Mouse (Mus musculus) embryonic facial prominence, embryonic 11.5 days (tissue): ENCODE results near the gene Pde11a. TPM values are rescaled to one million over a fixed set of nuclear protein-coding genes. Genes with fewer than 3 reads are reported as not detected.

Experiments used
- ATAC-seq: fragments of 200-750 bp; cut with Nextera tagmentation; replicated peaks from 2 replicates; pipeline ENCODE4 v1.8.0; 2017; ENCODE audit warnings: low read depth; ENCODE audit not compliant: insufficient number of reproducible peaks, low FRiP score, low TSS enrichment
- DNase-seq: peaks from one replicate; pipeline ENCODE4 v3.0.0-alpha.2; 2015; ENCODE audit warnings: low spot score
- H3K27ac ChIP-seq: fragments of 300-500 bp; sonication (generic); replicated peaks from 2 replicates; pipeline ENCODE4 v1.5.1; 2014; ENCODE audit warnings: mild to moderate bottlenecking, low read depth, low read length, control low read depth
- H3K27me3 ChIP-seq: fragments of 300-500 bp; sonication (generic); 2 replicates; pipeline ENCODE4 v1.6.1; 2014; ENCODE audit warnings: mild to moderate bottlenecking, low read length, moderate library complexity, mixed read lengths; ENCODE audit not compliant: control insufficient read depth, insufficient read depth
- H3K36me3 ChIP-seq: fragments of 300-500 bp; sonication (generic); replicated peaks from 2 replicates; pipeline ENCODE4 v1.6.1; 2014; ENCODE audit warnings: low read depth, mild to moderate bottlenecking, low read length, moderate library complexity, mixed read lengths; ENCODE audit not compliant: control insufficient read depth, insufficient read depth
- H3K4me1 ChIP-seq: fragments of 300-500 bp; sonication (generic); 2 replicates; pipeline ENCODE4 v1.6.1; 2014; ENCODE audit warnings: low read length, mixed read lengths; ENCODE audit not compliant: control insufficient read depth, insufficient read depth
- H3K4me2 ChIP-seq: fragments of 300-500 bp; sonication (generic); 2 replicates; pipeline ENCODE4 v1.6.1; 2014; ENCODE audit warnings: low read depth, mild to moderate bottlenecking, control low read depth, low read length, moderate library complexity
- H3K4me3 ChIP-seq: fragments of 300-500 bp; sonication (generic); 2 replicates; pipeline ENCODE4 v1.5.1; 2014; ENCODE audit warnings: low read depth, low read length, control low read depth
- H3K9ac ChIP-seq: fragments of 300-500 bp; sonication (generic); replicated peaks from 2 replicates; pipeline ENCODE4 v1.6.1; 2014; ENCODE audit warnings: mild to moderate bottlenecking, control low read depth, low read length
- H3K9me3 ChIP-seq: fragments of 300-500 bp; sonication (generic); replicated peaks from 2 replicates; pipeline ENCODE4 v1.6.1; 2016; ENCODE audit warnings: mild to moderate bottlenecking, low read length, inconsistent platforms, mixed read lengths; ENCODE audit not compliant: control insufficient read depth
- WGBS: fragments of 180-500 bp; shearing (Covaris S2); extraction: QIAGEN DNeasy Blood & Tissue Kit; methylation state at CpG from one replicate; pipeline ENCODE4 v1.1.7; 2014; 5-methylcytosine and 5-hydroxymethylcytosine counted together
- polyA plus RNA-seq: library from polyadenylated mRNA; unstranded; fragments of >200 nt; fragmentation: Nextera tagmentation; extraction: Ambion mirVana; gene quantifications from 2 replicates; pipeline ENCODE4 v1.2.1, GENCODE M21; 2014

The Pde11a gene
- polyA plus RNA-seq, 1 experiment from 2014 or later: 0.28 TPM

DNA sequence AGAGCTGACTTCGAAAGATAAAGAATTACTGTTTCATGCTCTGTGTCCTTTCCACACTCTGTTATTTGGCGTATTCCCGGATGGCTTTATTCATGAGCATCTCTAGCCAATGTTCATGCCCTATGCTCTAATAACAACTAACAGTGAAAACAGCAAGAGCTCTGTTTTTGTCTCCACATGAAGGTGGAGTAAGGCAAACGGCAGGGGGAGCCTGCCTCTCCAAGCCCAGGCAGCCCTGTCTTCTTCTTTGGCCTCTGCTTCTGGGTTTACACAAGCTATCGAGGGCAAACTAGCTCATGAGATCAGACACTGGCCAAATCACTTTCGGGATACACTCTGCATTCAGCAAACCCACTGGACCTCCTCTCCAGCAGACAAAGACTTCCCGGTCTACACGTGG, 241.3 kb downstream of the Pde11a start:
- no peaks in the 10 kb centered on the region for H3K4me1 ChIP-seq
- ATAC-seq: no peak
- WGBS: 78% methylated on average over 8 of the region's 8 CpGs

GRCm38 (mm10) chr2:76095861-76096260, 242.7 kb downstream of the Pde11a start:
- no peak overlapping the region for H3K4me2 ChIP-seq
- no peak overlapping the region for H3K9ac ChIP-seq
- H3K9me3 ChIP-seq: no peaks in the 10 kb centered on the region
- DNase-seq (no peak), ATAC-seq (no peak)
- no peak overlapping the region for H3K27ac ChIP-seq
- H3K36me3 ChIP-seq: no peaks in the 10 kb centered on the region
- H3K4me1 ChIP-seq: no peaks in the 10 kb centered on the region
- 91% methylated on average over 5 of the region's 5 CpGs for WGBS
- no peaks in the 10 kb centered on the region for H3K27me3 ChIP-seq
- no peak overlapping the region for H3K4me3 ChIP-seq

More for the DNA sequence above, 241.3 kb downstream of the Pde11a start:
- Histone ChIP-seq H3K9ac (no peak overlapping the region), H3K27ac (no peak overlapping the region), H3K4me3 (no peak overlapping the region), H3K36me3 (no peaks in the 10 kb centered on the region), H3K4me2 (no peak overlapping the region), H3K27me3 (no peaks in the 10 kb centered on the region), H3K9me3 (no peaks in the 10 kb centered on the region)
- no peak for DNase-seq

DNA sequence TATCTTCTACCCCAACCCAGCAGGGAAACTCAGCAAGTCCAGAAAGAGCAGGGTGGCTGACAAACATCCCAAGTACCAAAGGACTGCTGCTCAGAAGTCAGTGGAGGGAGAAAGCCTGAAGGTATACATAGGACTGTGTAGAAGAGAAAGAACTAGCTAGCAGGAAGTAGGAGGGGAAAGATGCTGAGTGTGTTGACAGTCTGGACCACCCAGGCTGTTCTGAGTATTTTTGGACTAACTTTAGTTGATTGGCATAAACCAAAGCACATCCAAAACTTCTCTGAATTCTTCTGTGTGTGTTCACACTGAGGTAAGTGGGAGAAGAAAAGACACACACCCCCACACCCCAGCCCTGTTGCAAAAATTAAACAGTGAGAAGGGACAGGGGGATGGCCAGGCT, 248.1 kb downstream of the Pde11a start:
- Histone ChIP-seq H3K9me3 (no peaks in the 10 kb centered on the region), H3K4me3 (no peak overlapping the region), H3K4me1 (no peaks in the 10 kb centered on the region), H3K4me2 (no peak overlapping the region), H3K36me3 (no peaks in the 10 kb centered on the region), H3K9ac (no peak overlapping the region), H3K27me3 (no peaks in the 10 kb centered on the region), H3K27ac (no peak overlapping the region)
- DNase-seq (peak; percentile 16), ATAC-seq (no peak)

GRCm38 (mm10) chr2:76088844-76089243, 249.7 kb downstream of the Pde11a start:
- no peak overlapping the region for H3K4me3 ChIP-seq
- no peaks in the 10 kb centered on the region for H3K27me3 ChIP-seq
- no peak overlapping the region for H3K27ac ChIP-seq
- H3K4me2 ChIP-seq: no peak overlapping the region
- WGBS: 55% methylated on average over 4 of the region's 4 CpGs
- no peak for DNase-seq
- no peak for ATAC-seq
- no peaks in the 10 kb centered on the region for H3K4me1 ChIP-seq
- H3K36me3 ChIP-seq: no peaks in the 10 kb centered on the region
- no peak overlapping the region for H3K9ac ChIP-seq
- no peaks in the 10 kb centered on the region for H3K9me3 ChIP-seq

DNA sequence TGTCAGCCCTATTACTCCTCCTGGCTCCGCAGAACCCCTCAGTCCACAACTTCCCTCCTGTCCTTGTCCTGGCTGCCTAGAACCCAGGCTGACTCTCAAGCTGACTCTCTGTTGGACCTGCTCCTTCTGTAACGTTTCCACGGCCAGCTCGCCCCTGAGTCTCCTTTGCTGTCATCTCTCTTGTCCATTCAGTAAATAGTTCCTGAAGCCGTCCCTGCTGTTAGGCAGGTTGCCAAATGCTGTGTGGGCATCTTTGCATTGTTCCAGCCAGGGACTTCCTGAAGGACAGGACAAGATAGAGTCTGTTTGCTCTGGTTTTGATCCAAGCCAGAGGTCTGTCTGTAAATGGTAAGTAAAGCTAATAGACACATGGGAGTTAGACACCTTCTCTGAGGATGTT, 250.2 kb downstream of the Pde11a start:
- ATAC-seq (no peak), DNase-seq (no peak)
- Histone ChIP-seq H3K4me1 (no peaks in the 10 kb centered on the region), H3K9ac (no peak overlapping the region), H3K4me2 (no peak overlapping the region), H3K4me3 (no peak overlapping the region), H3K27ac (no peak overlapping the region), H3K27me3 (no peaks in the 10 kb centered on the region), H3K9me3 (no peaks in the 10 kb centered on the region), H3K36me3 (no peaks in the 10 kb centered on the region)
- whole genome bisulfite sequencing: 73% methylated on average over 5 of the region's 5 CpGs

DNA sequence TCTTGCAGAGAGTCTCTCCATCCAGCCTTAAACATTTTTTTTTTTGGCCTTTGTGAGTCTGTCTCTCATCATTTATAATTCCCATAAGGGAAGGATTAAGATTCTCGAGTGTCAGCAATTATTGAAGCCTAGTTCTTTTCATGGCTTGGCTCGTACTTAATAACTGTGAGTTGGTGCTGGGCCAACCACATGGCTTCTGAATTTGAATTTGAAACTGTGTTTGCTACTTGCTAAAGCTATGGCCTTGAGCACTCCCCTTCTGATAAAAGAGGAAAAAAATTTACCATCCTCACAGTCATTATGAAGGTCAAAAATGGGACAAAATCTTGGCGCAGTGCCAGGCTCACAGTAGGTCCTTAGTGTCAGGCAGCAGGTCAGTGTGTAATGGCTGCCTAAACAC, 251.4 kb downstream of the Pde11a start:
- WGBS: 45% methylated on average over 3 of the region's 3 CpGs
- Histone ChIP-seq H3K36me3 (no peaks in the 10 kb centered on the region), H3K4me2 (no peak overlapping the region), H3K9ac (no peak overlapping the region), H3K27ac (no peak overlapping the region), H3K27me3 (no peaks in the 10 kb centered on the region), H3K4me1 (no peaks in the 10 kb centered on the region), H3K9me3 (no peaks in the 10 kb centered on the region), H3K4me3 (no peak overlapping the region)
- ATAC-seq: no peak
- peak; percentile 10 for DNase-seq

DNA sequence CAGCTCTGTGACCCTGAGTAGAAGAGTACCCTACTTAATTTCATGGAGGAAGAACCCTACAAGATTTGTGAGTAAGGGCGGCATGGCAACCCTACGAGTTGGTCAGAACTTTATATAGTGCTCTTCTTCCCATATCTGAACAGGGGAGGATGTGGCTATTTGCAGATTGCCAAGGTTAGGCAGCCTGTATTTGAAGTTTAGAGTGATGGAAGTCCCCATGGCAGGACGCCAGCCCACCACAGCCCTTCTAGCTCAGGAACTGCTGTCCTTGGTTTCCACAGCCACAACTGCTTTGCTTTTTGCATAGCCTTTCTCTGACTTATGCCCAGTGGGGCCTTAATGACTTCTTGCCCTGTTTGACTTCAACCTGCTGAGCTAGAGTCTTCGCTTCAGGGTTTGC, 253.6 kb downstream of the Pde11a start:
- 92% methylated on average over 4 of the region's 4 CpGs for WGBS
- no peak for ATAC-seq
- H3K4me1 ChIP-seq: no peaks in the 10 kb centered on the region
- DNase-seq: no peak
- H3K9ac ChIP-seq: no peak overlapping the region
- H3K4me3 ChIP-seq: no peak overlapping the region
- no peaks in the 10 kb centered on the region for H3K36me3 ChIP-seq
- no peak overlapping the region for H3K4me2 ChIP-seq
- H3K27ac ChIP-seq: no peak overlapping the region
- no peaks in the 10 kb centered on the region for H3K9me3 ChIP-seq
- H3K27me3 ChIP-seq: no peaks in the 10 kb centered on the region

- Histone ChIP-seq H3K9me3 (no peaks in the 10 kb centered on the region), H3K36me3 (no peaks in the 10 kb centered on the region), H3K4me2 (no peak overlapping the region), H3K4me1 (no peaks in the 10 kb centered on the region), H3K27ac (no peak overlapping the region), H3K27me3 (no peaks in the 10 kb centered on the region), H3K4me3 (no peak overlapping the region), H3K9ac (no peak overlapping the region)
- ATAC-seq (no peak), DNase-seq (no peak)
- WGBS: 87% methylated on average over 3 of the region's 3 CpGs
These were observed 254.7 kb downstream of the Pde11a start for GRCm38 (mm10) chr2:76083901-76084300.
